Mouse (Mus musculus) neural tube, embryonic 10.5 days (tissue): Measurements from ENCODE around the gene Lrpprc.

Experiments used
- DNase-seq: peaks from one replicate; pipeline ENCODE4 v3.0.0-alpha.2; 2017; ENCODE audit warnings: low spot score; ENCODE audit errors: extremely low spot score

The Lrpprc gene

DNA sequence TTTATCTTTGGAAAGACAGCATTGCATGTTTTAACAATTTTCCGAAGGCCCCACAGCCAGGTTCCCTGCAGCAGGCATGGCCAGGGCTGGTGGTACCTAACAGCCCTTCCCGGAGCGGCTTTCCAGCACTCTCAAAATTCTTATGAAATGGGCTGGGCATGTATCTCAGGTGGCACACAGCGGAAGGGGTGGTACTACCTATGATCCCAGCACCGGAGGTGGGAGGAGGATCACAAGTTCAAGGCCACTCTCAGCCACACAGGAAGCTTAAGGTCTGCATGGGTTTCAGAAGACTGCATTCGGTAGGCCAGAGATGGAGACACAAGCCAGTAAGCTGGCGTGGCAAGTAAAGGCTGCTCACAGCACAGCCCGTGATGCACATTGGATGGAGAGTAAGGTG, 31.6 kb downstream of the Lrpprc start:
- DNase-seq, result no peak

GRCm38 (mm10) chr17:84758374-84758773, 32.2 kb downstream of the Lrpprc start:
- DNase-seq, result no peak

- no peak for DNase-seq
Observed at GRCm38 (mm10) chr17:84756090-84756489, 34.5 kb downstream of the Lrpprc start.

DNA sequence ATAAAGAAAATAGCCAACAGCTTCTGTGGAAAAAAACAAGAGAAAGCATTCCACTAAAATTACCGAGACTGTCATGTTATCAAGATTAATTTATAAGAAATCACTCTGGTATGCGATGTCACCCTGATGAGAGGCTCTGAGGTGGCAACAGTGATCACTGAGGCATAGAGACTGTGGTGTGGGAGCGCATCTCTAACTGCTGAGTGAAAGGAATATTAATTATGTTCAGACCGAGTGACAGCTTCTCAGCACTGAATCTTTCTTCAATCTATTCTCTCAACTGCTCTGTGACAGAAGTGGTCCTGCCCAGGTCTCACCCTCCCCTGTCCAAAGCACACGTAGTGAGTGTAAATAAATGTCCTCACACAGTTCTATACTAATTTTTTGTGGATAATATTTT, 37.1 kb downstream of the Lrpprc start:
- no peak for DNase-seq

DNA sequence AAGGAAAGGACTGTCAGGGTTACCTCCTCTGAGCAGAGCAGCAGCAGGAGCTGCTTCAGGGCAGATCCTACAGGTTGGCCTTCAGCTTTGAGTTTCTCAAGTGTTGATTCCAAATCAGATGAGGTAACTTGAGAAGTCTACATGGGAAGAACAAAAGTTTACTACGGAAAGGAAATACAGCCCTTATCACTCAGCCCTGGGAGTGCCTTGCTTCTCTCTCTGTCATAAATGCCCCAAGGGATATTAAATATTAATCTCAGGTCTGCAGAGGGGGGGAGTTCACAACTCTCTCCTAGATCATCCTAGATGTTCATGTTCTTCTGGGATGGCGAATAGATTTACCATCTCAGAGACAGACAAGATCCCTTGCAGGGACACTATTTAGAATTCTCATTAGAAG, 38.3 kb downstream of the Lrpprc start:
- no peak for DNase-seq

DNA sequence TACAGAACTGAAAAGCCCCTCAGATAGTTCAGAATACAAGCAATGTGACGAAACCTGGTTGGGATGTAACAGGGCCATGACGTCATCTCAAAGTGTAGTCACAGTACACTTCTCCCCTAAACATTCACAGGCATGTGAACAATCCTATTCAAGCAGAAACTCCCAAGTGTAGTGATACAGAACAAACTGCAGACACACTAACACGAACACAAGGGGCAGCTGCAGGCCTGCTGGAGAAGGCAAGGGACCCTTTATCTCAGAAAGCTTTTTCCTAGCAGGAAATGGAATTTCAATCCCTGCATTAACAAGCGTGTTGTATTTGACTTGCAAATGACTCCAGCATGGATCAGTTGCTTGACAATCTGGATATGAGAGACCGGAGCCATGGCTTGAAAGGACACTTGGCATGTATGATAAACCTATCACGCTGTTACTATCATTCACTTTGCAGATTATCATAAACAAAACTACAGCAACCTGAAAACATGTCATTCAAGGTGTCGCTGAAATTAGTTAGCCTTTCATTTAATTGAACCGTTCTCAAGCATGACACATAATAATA, 38.9 kb downstream of the Lrpprc start:
- DNase-seq, result no peak

- DNase-seq, result no peak
Observed at GRCm38 (mm10) chr17:84750130-84750529, 40.5 kb downstream of the Lrpprc start.

- no peak for DNase-seq
Observed at GRCm38 (mm10) chr17:84749297-84749696, 41.3 kb downstream of the Lrpprc start.

DNA sequence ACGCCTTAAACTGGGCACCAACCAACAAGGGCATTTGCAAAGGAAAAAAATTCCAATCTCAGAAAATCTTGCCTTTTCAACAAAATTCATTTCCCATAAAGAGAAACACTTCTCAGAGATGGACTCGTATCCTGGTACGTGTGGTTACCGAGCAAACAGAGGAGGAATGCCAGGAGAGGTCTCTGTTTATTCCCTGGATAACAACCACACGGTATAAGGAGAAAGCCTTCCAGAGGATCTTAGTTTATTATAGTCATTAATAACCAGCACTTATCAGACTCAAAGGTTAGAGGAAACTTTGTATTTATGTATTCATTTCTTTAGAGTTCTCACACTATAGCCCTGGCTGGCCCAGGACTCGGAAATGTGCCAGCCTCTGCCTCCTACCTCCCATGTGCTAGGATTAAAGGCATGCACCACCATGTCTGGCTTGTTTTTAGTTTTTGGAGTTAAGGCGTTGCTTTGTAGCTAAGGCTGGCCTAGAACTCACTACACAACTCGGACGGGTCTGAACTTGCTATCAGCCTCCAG, 42.4 kb downstream of the Lrpprc start:
- DNase-seq, result no peak

- no peak for DNase-seq
Observed at GRCm38 (mm10) chr17:84747212-84747611, 43.4 kb downstream of the Lrpprc start.

- no peak for DNase-seq
Observed at GRCm38 (mm10) chr17:84745001-84745400, 45.6 kb downstream of the Lrpprc start.

DNA sequence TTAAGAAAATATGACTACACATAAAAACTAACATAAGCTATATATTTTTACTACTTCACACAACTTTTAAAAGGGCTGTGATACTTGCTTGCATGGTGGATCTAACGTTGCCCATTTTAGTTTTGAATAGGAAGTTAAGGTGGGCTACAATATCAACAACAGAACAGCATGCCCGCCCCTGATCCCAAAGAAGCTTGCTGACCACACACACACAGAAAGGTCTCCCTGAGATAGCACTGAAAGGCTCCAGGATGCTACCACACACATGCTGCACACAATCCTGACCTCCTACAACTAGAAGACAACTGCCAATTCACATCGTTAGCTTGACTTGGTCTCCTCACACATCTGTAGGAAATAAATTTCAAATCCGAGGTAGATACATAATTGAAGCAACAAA, 46.3 kb downstream of the Lrpprc start:
- DNase-seq, result no peak

DNA sequence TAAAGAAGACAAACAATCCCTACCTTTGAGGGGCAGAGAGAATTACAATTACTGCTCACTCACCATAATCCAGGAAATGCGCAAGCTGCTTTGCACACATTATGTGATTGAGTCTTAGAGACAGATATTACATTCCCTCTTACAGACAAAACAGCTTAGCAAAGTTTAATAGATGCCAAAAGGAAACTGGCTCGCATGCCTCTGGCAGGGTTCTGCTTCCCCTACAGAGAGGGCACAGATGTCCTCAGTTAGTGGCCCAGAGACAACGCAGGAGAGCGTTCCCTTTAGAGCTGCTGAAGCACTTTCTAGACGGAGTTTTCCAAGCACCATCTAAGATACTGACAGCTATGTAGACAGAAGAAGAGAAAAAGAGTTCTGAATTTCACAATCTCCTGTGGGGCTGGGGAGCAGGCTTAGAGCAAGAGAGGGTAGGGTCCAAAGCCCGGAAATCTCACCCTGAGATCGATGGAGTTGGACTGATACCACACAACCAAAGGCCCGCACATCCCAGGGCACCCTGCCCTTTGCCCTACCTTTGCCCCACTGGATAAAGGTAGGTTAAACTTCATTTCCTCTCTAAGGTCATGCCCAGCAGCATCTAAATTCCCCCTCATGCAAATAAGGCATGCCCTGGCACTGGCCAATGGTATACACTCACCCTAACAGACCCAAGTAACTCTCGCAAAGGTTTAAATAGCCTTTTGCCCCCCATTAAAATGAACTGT, 52.4 kb downstream of the Lrpprc start:
- DNase-seq, result no peak

DNA sequence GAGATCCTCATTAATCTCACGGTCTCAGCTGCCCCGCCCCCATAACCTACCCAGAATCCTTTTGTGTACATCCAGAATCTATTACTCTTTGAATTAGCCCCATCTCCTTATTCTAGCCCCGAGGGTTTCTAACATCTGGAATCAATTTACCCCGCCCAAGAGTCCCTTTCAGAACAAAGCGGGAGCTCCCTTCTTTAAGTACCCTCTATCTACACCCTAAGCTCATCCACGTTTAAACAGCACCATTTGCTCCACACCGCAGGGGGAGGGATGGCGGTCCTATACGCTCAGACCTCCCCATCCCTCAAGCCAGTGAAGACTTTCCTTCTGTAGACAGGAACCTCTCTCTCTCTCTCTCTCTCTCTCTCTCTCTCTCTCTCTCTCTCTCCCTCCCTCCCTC, 53.9 kb downstream of the Lrpprc start:
- peak; percentile 38 for DNase-seq

DNA sequence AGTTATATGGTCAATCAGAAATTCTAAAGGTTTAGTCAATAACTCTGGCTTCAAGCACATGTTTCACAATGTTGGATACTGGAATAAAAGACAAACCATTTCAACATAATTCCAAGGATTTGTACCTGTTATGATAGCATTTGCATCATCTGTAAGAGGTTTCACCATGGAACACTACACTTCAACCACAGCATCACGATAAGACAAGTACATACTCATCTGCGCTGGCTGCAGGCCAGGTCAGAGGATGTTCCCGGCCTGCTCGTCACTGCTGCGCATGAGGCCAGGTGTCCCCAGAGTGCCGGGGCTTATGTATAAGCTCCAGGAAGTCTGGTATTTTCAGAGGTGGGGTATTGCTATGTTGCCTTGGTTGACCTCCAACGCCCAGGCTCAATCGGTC, 58.0 kb downstream of the Lrpprc start:
- no peak for DNase-seq

- no peak for DNase-seq
Observed at GRCm38 (mm10) chr17:84731361-84731760, 59.2 kb downstream of the Lrpprc start.

DNA sequence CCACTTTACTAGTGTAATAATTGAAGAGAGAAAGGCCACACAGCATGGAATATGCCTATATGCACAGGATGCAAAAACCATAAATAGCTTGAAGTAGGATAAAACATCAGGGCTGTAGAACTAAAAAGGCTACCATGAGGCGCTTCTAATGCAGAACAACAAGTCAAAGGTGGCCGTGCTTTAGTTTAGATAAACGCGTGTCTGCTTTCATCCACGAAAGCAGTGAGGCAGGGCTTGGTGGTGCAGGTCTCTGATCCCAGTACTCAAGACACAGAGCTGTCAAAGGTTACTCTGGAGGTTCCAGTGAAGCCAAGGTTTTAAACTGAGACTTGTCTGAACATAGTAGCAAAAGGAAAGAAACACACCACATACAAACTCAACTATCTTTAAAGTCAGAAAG, 61.4 kb downstream of the Lrpprc start:
- no peak for DNase-seq

GRCm38 (mm10) chr17:84728201-84728911, 62.2 kb downstream of the Lrpprc start:
- no peak for DNase-seq

GRCm38 (mm10) chr17:84725163-84725562, 65.4 kb downstream of the Lrpprc start:
- no peak for DNase-seq

GRCm38 (mm10) chr17:84724028-84724427, 66.6 kb downstream of the Lrpprc start:
- no peak for DNase-seq

- DNase-seq, result no peak
Observed at GRCm38 (mm10) chr17:84719105-84719504, 71.5 kb downstream of the Lrpprc start.

DNA sequence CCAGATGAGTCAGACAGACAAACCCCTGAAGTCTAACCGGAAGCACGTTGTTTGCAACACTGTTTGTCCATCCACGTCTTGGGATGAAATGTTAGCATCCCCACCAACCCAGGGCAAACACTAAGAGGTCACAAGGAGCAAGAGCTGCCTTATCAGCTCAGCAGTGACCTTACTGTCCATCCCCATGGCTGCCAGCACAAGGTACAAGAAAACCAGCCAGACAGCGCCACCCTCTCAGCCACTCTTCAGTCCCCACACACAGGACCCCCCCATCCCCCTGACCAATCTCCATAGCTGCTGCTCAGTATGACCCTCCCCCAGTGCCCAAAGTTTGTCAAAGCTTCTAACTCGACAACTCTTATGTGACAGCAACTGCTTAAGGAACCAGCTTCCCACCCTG, 73.2 kb downstream of the Lrpprc start:
- DNase-seq, result no peak
